Mouse (Mus musculus) midbrain, postnatal 0 days (tissue): ENCODE measurements around the gene Mef2d. TPM values are rescaled to one million over a fixed set of nuclear protein-coding genes. Genes with fewer than 3 reads are reported as not detected.

ENCODE experiments used
- ATAC-seq: fragments of 200-750 bp; cut with Nextera tagmentation; 2 replicates; pipeline ENCODE4 v1.8.0; 2017; ENCODE audit warnings: moderate number of reproducible peaks, mild to moderate bottlenecking, moderate TSS enrichment, moderate library complexity; ENCODE audit not compliant: low FRiP score
- DNase-seq: peaks from one replicate; pipeline ENCODE4 v3.0.0-alpha.2; 2015; ENCODE audit warnings: low spot score
- H3K27ac ChIP-seq: fragments of 300-500 bp; sonication (generic); 2 replicates; pipeline ENCODE4 v1.5.1; 2014; ENCODE audit warnings: low read depth, mild to moderate bottlenecking, low read length, mixed read lengths
- H3K27me3 ChIP-seq: fragments of 300-500 bp; sonication (generic); 2 replicates; pipeline ENCODE4 v1.6.1; 2014; ENCODE audit warnings: low read length, control low read depth, mixed read lengths; ENCODE audit not compliant: insufficient read depth
- H3K36me3 ChIP-seq: fragments of 300-500 bp; sonication (generic); 2 replicates; pipeline ENCODE4 v1.6.1; 2014; ENCODE audit warnings: low read length, control low read depth, mixed read lengths; ENCODE audit not compliant: insufficient read depth
- H3K4me1 ChIP-seq: fragments of 300-500 bp; sonication (generic); 2 replicates; pipeline ENCODE4 v1.6.1; 2014; ENCODE audit warnings: mild to moderate bottlenecking, control low read depth, antibody characterized with exemption, low read length, mixed read lengths; ENCODE audit not compliant: insufficient read depth
- H3K4me2 ChIP-seq: fragments of 300-500 bp; sonication (generic); 2 replicates; pipeline ENCODE4 v1.6.1; 2014; ENCODE audit warnings: low read depth, mild to moderate bottlenecking, low read length, mixed read lengths; ENCODE audit not compliant: poor library complexity, severe bottlenecking
- H3K4me3 ChIP-seq: fragments of 300-500 bp; sonication (generic); 2 replicates; pipeline ENCODE4 v1.5.1; 2014; ENCODE audit warnings: low read depth, mild to moderate bottlenecking, low read length, moderate library complexity
- H3K9ac ChIP-seq: fragments of 300-500 bp; sonication (generic); replicated peaks from 2 replicates; pipeline ENCODE4 v1.6.1; 2014; ENCODE audit warnings: mild to moderate bottlenecking, low read length, moderate library complexity, mixed read lengths; ENCODE audit not compliant: poor library complexity, severe bottlenecking
- H3K9me3 ChIP-seq: fragments of 300-500 bp; sonication (generic); 2 replicates; pipeline ENCODE4 v1.6.1; 2016; ENCODE audit warnings: low read length, control low read depth
- CTCF ChIP-seq: IDR thresholded peaks from 2 replicates; pipeline ENCODE4 v1.5.1; 2016; ENCODE audit warnings: antibody characterized with exemption, mild to moderate bottlenecking
- WGBS: fragments of 180-500 bp; shearing (Covaris S2); extraction: QIAGEN DNeasy Blood & Tissue Kit; methylation state at CpG from one replicate; pipeline ENCODE4 v1.1.7; 2014; 5-methylcytosine and 5-hydroxymethylcytosine counted together
- polyA plus RNA-seq: library from polyadenylated mRNA; unstranded; fragments of >200 nt; fragmentation: Nextera tagmentation; extraction: Ambion mirVana; gene quantifications from 2 replicates; pipeline ENCODE4 v1.2.1, GENCODE M21; 2015
- total RNA-seq: library from RNA; depleted of rRNA; stranded (reverse); fragments of >200 nt; gene quantifications from 2 replicates; pipeline ENCODE4 v1.2.3, GENCODE M21; 2014

Mef2d gene
- total and polyA plus RNA-seq, 2 experiments from 2014 or later = 26.1 to 59.6 TPM

GRCm38 (mm10) chr3:88209306-88209705 lies 67.1 kb downstream of the Mef2d start:
- 8% methylated on average over 6 of the region's 6 CpGs for WGBS
- peak overlapping the region; percentile 68 for H3K9ac ChIP-seq
- no peaks in the 10 kb centered on the region for H3K36me3 ChIP-seq
- peak overlapping the region; percentile 93 for H3K27ac ChIP-seq
- DNase-seq (peak; percentile 37), ATAC-seq (no peak)
- TF ChIP-seq CTCF = no peak
- no peaks in the 10 kb centered on the region for H3K9me3 ChIP-seq
- peak overlapping the region; percentile 54 for H3K4me3 ChIP-seq
- H3K27me3 ChIP-seq = 0 out of 2 replicates have a peak, but pooled peaks cover 13% of the 10 kb centered on the region
- H3K4me1 ChIP-seq = peaks cover 8% of the 10 kb centered on the region; the same call in 1 of the 2 replicates
- peak overlapping the region; percentile 68 for H3K4me2 ChIP-seq

GRCm38 (mm10) chr3:88210121-88210520 lies 67.9 kb downstream of the Mef2d start:
- TF ChIP-seq CTCF = no peak
- no peak for ATAC-seq
- H3K9me3 ChIP-seq = no peaks in the 10 kb centered on the region
- H3K27me3 ChIP-seq = 0 out of 2 replicates have a peak, but pooled peaks cover 12% of the 10 kb centered on the region
- peak overlapping the region; percentile 93 for H3K27ac ChIP-seq
- H3K36me3 ChIP-seq = no peaks in the 10 kb centered on the region
- H3K4me1 ChIP-seq = peaks cover 8% of the 10 kb centered on the region; the same call in 1 of the 2 replicates
- H3K4me2 ChIP-seq = peak overlapping the region; percentile 68
- 15% methylated on average over 2 of the region's 2 CpGs for WGBS
- H3K9ac ChIP-seq = peak overlapping the region; percentile 68
- DNase-seq = no peak
- H3K4me3 ChIP-seq = peak overlapping the region; percentile 54

- Histone ChIP-seq H3K36me3 (no peaks in the 10 kb centered on the region), H3K4me2 (peak overlapping the region; percentile 68), H3K27ac (peak overlapping the region; percentile 62; the same call in 1 of the 2 replicates), H3K9ac (peak overlapping the region; percentile 36; the same call in 1 of the 2 replicates), H3K4me3 (peak overlapping the region; percentile 54), H3K27me3 (peaks cover 6% of the 10 kb centered on the region; the same call in 1 of the 2 replicates), H3K4me1 (peaks cover 8% of the 10 kb centered on the region; the same call in 1 of the 2 replicates), H3K9me3 (no peaks in the 10 kb centered on the region)
- WGBS = 22% methylated on average over 2 of the region's 2 CpGs
- TF ChIP-seq CTCF = no peak
- DNase-seq = peak; percentile 8
- ATAC-seq = no peak
These were observed 68.7 kb downstream of the Mef2d start for GRCm38 (mm10) chr3:88210918-88211317.

- H3K9me3 ChIP-seq = no peaks in the 10 kb centered on the region
- peak overlapping the region; percentile 68 for H3K4me2 ChIP-seq
- H3K36me3 ChIP-seq = no peaks in the 10 kb centered on the region
- DNase-seq (peak; percentile 48), ATAC-seq (no peak)
- H3K4me3 ChIP-seq = peak overlapping the region; percentile 18
- peak overlapping the region; percentile 33 for H3K9ac ChIP-seq
- H3K27me3 ChIP-seq = peaks cover 6% of the 10 kb centered on the region; the same call in 1 of the 2 replicates
- H3K4me1 ChIP-seq = peaks cover 8% of the 10 kb centered on the region; the same call in 1 of the 2 replicates
- 23% methylated on average over 1 of the region's 1 CpGs for WGBS
- peak overlapping the region; percentile 62 for H3K27ac ChIP-seq
- TF ChIP-seq CTCF = no peak
These were observed 70.2 kb downstream of the Mef2d start for GRCm38 (mm10) chr3:88212356-88212755.

- TF ChIP-seq CTCF = no peak
- no peaks in the 10 kb centered on the region for H3K36me3 ChIP-seq
- H3K9ac ChIP-seq = peak overlapping the region; percentile 14
- 15% methylated on average over 2 of the region's 2 CpGs for WGBS
- H3K4me3 ChIP-seq = peak overlapping the region; percentile 46
- H3K4me1 ChIP-seq = peaks cover 8% of the 10 kb centered on the region; the same call in 1 of the 2 replicates
- H3K9me3 ChIP-seq = no peaks in the 10 kb centered on the region
- peak overlapping the region; percentile 87 for H3K27ac ChIP-seq
- no peak for ATAC-seq
- peak overlapping the region; percentile 72 for H3K4me2 ChIP-seq
- H3K27me3 ChIP-seq = peaks cover 6% of the 10 kb centered on the region; the same call in 1 of the 2 replicates
- DNase-seq = no peak
These were observed 70.8 kb downstream of the Mef2d start for GRCm38 (mm10) chr3:88213019-88213418.

- Histone ChIP-seq H3K27me3 (peaks cover 13% of the 10 kb centered on the region), H3K27ac (peak overlapping the region; percentile 87)
- ATAC-seq = peak; percentile 86
These were observed 72.2 kb downstream of the Mef2d start for GRCm38 (mm10) chr3:88214197-88214938.

More at GRCm38 (mm10) chr3:88214197-88214938, 72.2 kb downstream of the Mef2d start:
- Histone ChIP-seq H3K4me3 (peak overlapping the region; percentile 46), H3K9me3 (no peaks in the 10 kb centered on the region), H3K36me3 (0 out of 2 replicates have a peak, but pooled peaks cover 3% of the 10 kb centered on the region), H3K4me2 (peak overlapping the region; percentile 72), H3K4me1 (peaks cover 8% of the 10 kb centered on the region; the same call in 1 of the 2 replicates), H3K9ac (peak overlapping the region; percentile 87)
- 5% methylated on average over 35 of the region's 42 CpGs for WGBS
- peak; percentile 96 for DNase-seq
- TF ChIP-seq CTCF = peak; percentile 48
